Mouse (Mus musculus) megakaryocyte, adult 5-6 weeks (primary cell): ENCODE data around the gene Ssb. TPM values are rescaled to one million over a fixed set of nuclear protein-coding genes. Genes with fewer than 3 reads are reported as not detected.
"Not testable (repeated sequence)": the region's sequence is repeated elsewhere in the genome, so short reads cannot be mapped to it uniquely, and the experiment has no call there.

Experiments used
- ATAC-seq: 2 replicates; pipeline ENCODE4 v1.8.0; 2016; ENCODE audit warnings: mild to moderate bottlenecking, inconsistent platforms; ENCODE audit not compliant: poor library complexity, severe bottlenecking
- total RNA-seq, 2 experiments: library from RNA; stranded (forward) in 1 of 2; stranded (reverse) in 1 of 2; fragments of 153-499, 151-499 nt in 1 of 2; fragments of 221-1000, 200-1000 nt in 1 of 2; gene quantifications; 2 replicates each; pipeline versions ENCODE4 v1.2.3 to v1.2.4; 2015 to 2017

The Ssb gene
- total RNA-seq, 2 experiments from 2014 or later = 221 to 306 TPM

GRCm38 (mm10) chr2:69860972-69861452, 350 bp upstream of the Ssb start:
- peak; percentile 57 for ATAC-seq

- no peak for ATAC-seq
These were observed 825 bp downstream of the Ssb start for GRCm38 (mm10) chr2:69862117-69862657.

GRCm38 (mm10) chr2:69883990-69884391, 22.6 kb downstream of the Ssb start:
- no peak for ATAC-seq

GRCm38 (mm10) chr2:69884581-69884980, 23.2 kb downstream of the Ssb start:
- ATAC-seq = no peak

- ATAC-seq = no peak
These were observed 23.7 kb downstream of the Ssb start for GRCm38 (mm10) chr2:69885050-69885449.

DNA sequence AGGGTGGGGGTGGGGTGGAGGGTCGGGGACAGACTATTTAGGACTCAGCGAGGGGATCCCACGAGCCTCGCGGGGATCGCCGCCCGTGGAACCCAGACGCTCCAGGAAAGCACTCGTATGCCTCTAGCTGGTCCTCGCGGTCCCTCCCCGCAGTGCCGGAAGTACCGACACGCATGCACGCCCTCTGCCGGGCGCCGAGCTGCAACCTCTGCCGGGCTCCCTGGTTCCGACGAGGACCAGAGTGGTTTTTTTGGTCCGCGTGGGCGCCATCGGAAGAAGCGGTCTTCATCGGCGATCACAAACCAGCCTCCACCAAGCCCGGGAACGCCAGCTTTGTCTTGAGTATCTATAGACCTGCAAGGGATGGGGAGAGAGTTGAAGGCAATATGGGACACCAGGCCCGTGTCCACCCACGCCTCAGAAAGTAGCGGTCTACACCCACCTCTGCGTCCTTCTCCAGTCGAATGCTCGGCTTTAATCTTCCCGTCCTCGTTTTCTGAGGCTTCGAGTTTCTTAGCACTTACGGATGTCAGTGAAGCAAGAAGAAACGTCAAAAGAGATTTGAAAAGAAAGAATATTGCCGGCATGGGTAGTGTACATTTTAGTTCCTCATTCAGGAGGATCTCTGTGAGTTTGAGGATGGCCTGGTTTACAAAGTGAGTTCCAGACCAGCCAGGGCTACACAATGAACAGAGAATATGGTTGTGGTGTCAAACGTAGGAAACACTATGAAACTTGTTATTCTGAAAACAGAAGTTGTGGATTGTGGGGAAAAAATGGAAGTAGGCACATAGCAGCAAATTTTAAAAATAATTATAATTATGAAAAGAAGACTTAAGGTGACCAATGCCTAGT, 24.3 kb downstream of the Ssb start, which contains the start of gene Mettl5:
TSS of gene Mettl5 (minus strand) at position 165 of the 855 bp plus-strand sequence.
- peak; percentile 100 for ATAC-seq

DNA sequence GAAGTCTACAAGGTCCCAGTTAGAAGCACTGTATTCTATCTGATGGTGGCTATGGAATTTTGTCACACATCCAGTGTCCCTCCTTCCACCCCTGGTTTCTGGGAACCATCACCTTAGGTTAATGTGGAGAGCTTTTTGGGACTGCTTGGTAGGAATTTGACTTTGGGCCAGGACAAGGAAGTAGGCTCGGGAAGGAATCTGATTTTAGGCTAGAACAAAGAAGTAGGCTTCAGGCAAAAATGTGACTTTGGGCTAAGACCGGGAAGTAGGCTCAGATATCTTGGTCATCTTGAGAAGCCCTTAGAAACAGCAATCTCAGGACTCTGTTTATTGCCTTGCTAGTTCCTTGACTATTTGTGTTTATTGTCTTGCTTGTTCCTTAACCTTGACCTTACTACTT, 27.6 kb downstream of the Ssb start:
- ATAC-seq = no peak

GRCm38 (mm10) chr2:69890843-69891242, 29.5 kb downstream of the Ssb start:
- ATAC-seq = peak; percentile 68

- ATAC-seq = no peak
These were observed 31.8 kb downstream of the Ssb start for GRCm38 (mm10) chr2:69893145-69893544.

DNA sequence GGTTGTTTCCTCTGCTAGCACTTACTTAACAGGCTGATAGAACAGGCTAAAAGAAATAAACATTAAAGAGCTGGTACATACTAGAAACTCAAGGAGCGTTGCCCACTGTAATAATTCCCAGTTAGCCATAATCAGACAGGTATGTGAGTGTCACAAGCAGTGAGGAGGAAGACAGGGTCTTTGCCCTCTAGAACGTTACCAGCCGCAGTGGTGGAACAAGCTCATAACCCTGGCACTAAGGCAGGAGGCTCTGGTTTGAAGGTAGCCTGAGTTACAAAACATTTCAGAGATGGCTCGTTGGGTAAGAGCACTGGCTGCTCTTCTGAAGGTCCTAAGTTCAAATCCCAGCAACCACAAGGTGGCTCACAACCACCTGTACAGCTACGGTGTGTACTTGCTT, 32.5 kb downstream of the Ssb start:
- ATAC-seq = no peak

- no peak for ATAC-seq
These were observed 34.3 kb downstream of the Ssb start for GRCm38 (mm10) chr2:69895502-69896223.

DNA sequence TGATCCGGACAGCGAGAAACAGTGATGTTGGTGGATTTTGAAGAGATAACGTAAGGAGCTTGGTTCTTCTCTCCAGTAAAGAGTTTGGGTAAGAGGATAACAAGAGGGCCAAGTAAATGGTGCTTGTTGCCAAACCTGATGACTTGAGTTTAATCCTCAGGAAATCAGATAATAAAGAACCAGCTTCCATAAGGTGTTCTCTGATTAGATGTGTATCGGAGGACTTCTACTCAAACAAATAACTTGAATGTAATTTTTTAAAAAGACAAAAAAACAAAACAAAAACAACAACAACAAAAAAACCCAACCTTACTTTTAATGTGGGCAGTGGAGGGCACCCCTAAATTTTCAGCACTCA, 34.8 kb downstream of the Ssb start:
- ATAC-seq = no peak

DNA sequence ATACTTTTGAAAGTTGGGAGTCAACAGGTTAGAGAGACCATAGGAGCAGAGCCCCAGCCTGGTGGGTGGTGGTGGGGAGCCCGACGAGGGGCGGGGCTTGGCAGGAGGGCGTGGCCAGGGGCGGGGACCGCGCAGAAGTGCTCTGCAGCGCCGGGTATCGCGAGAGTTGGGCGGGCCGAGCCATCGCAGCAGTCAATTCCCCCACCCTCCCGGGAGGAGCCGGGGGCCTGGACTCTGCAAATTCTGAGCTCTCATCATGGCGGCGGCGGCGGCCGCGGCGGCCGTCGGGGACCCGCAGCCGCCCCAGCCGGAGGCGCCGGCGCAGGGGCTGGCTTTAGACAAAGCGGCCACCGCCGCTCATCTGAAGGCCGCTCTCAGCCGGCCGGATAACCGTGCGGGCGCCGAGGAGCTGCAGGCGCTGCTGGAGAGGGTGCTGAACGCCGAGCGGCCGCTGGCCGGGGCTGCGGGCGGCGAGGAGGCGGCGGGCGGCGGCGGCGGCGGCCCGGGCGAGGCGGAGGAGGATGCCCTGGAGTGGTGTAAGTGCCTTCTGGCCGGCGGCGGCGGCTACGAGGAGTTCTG, 35.8 kb downstream of the Ssb start, which contains the start of gene Ubr3:
TSS of gene Ubr3 (plus strand) at position 208 of the 579 bp plus-strand sequence.
- ATAC-seq = peak; percentile 95

- ATAC-seq = peak; percentile 66
These were observed 36.5 kb downstream of the Ssb start for GRCm38 (mm10) chr2:69897618-69898575.

- ATAC-seq = no peak
These were observed 42.2 kb downstream of the Ssb start for GRCm38 (mm10) chr2:69903541-69903940.

DNA sequence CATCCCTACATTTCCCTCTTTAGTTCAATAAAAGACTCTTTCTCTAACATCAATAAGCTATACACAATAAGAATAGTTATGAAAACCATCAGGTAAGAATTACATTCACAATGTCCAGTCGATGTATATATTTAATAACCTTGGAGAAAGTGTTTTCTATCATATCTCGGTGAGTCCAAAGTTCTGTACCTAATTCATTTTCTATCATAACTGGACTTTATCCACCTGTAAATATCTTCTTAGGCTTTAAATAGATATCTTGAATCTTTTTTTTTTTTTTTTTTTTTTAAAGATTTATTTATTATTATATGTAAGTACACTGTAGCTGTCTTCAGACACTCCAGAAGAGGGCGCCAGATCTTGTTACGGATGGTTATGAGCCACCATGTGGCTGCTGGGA, 46.0 kb downstream of the Ssb start:
- not testable (repeated sequence) for ATAC-seq

GRCm38 (mm10) chr2:69912801-69913200, 51.4 kb downstream of the Ssb start:
- ATAC-seq = no peak

DNA sequence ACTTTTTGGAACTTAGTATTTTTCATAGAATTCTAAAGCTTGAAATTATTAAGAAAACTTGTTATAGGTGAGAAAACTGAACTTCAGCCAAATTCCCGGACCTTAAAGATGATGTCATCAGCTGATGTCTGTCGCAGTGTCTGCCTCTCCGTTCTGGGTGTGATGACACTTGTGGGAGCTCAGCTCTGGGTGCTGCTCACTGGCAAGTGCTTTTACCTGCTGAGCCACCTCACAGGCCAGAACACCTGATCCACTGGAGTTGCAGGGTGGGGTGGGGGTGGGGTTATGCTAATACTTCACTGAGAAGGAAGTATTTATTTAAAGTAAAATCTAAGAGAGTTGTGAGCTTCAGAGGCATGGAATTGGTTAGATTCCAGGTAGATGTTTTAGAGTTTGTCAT, 55.9 kb downstream of the Ssb start:
- no peak for ATAC-seq
